Mouse (Mus musculus): ENCODE results near the gene Avpr1b. TPM values are rescaled to one million over a fixed set of nuclear protein-coding genes. Genes with fewer than 3 reads are reported as not detected.
"Not testable (repeated sequence)": the region's sequence is repeated elsewhere in the genome, so short reads cannot be mapped to it uniquely, and the experiment has no call there.

Avpr1b gene
- not detected in 2 replicates for polyA plus RNA-seq (2014; fragmentation: Nextera tagmentation; extraction: Ambion mirVana)

DNA sequence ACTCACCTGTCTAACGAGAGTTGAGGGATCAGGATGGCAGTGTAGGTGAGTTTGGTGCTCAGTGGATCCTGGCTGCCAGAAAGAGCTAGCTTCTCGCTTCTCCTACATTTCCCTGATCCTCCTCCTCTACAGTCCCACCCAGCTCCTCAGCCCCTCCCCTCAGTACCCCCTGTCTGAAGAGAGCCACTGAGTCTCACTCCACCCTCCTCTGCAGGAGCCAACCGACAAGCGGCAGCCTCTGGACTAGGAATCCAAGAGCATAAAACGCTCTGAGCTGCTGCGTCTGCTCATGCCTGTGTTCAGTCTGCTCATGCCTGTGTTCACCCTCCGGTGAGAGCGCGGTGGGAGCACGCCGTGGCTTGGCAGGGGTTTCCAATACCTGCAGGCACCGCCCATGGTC is at the start of gene Avpr1b:
Gene Avpr1b (plus strand): TSS at position 335 of the 400 bp plus-strand sequence.
- H3K4me2 ChIP-seq (ENCODE audit: low read length), result no peak within 1 kb of the TSS
- no peaks in the 10 kb centered on the region for H3K9me3 ChIP-seq (ENCODE audit: control insufficient read depth, low read length)
- H3K27me3 ChIP-seq (ENCODE audit: control insufficient read depth, insufficient read depth, low read length), result no peaks in the 10 kb centered on the region
- ATAC-seq (ENCODE audit: low FRiP score, low TSS enrichment), result no peak
- H3K36me3 ChIP-seq (ENCODE audit: control insufficient read depth, insufficient read depth, low read length), result no peaks in the 10 kb centered on the region
- H3K9ac ChIP-seq (replicated peaks; ENCODE audit: low read length), result no peak within 1 kb of the TSS
- no peak within 1 kb of the TSS for H3K4me3 ChIP-seq (replicated peaks; ENCODE audit: low read depth, low read length)
- no peak within 1 kb of the TSS for H3K27ac ChIP-seq (replicated peaks; ENCODE audit: low read depth, low read length)
- 49% methylated on average over 12 of the region's 12 CpGs for WGBS
- no peaks in the 10 kb centered on the region for H3K4me1 ChIP-seq (ENCODE audit: control insufficient read depth, insufficient read depth, low read length)
- DNase-seq, result no peak

DNA sequence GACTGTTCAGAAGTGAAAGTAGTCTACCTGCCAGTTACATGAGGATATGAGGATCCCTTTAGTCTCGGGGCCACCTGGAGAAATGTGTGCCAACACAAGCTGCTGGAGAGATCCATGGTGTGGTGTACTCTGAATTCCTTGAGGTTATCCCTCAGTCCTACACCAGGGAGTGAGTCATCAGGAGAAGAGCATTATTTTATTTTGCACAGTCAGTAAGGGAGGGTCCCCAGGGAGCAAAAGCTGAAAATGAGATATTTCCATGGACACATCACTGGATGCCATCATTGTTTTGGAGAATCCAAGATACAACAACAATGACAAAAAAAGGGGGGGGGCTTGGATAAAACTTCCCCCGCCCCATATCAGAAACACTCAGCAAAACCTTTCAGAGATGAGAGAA is 47.1 kb upstream of the Avpr1b start:
- Histone ChIP-seq H3K36me3 (ENCODE audit: control insufficient read depth, insufficient read depth, low read length) (no peaks in the 10 kb centered on the region), H3K4me3 (replicated peaks; ENCODE audit: low read depth, low read length) (no peak overlapping the region), H3K27me3 (ENCODE audit: control insufficient read depth, insufficient read depth, low read length) (no peaks in the 10 kb centered on the region), H3K4me2 (ENCODE audit: low read length) (no peak overlapping the region), H3K9me3 (ENCODE audit: control insufficient read depth, low read length) (no peaks in the 10 kb centered on the region), H3K27ac (replicated peaks; ENCODE audit: low read depth, low read length) (no peak overlapping the region), H3K4me1 (ENCODE audit: control insufficient read depth, insufficient read depth, low read length) (peaks cover 8% of the 10 kb centered on the region; the same call in 1 of the 2 replicates), H3K9ac (replicated peaks; ENCODE audit: low read length) (no peak overlapping the region)
- WGBS, result 94% methylated on average over 2 of the region's 2 CpGs
- no peak for ATAC-seq (ENCODE audit: low FRiP score, low TSS enrichment)
- DNase-seq, result no peak

- Histone ChIP-seq H3K36me3 (ENCODE audit: control insufficient read depth, insufficient read depth, low read length) (no peaks in the 10 kb centered on the region), H3K4me1 (ENCODE audit: control insufficient read depth, insufficient read depth, low read length) (peaks cover 8% of the 10 kb centered on the region; the same call in 1 of the 2 replicates), H3K27me3 (ENCODE audit: control insufficient read depth, insufficient read depth, low read length) (no peaks in the 10 kb centered on the region), H3K9ac (replicated peaks; ENCODE audit: low read length) (no peak overlapping the region), H3K9me3 (ENCODE audit: control insufficient read depth, low read length) (no peaks in the 10 kb centered on the region), H3K4me3 (replicated peaks; ENCODE audit: low read depth, low read length) (no peak overlapping the region), H3K4me2 (ENCODE audit: low read length) (no peak overlapping the region), H3K27ac (replicated peaks; ENCODE audit: low read depth, low read length) (no peak overlapping the region)
- no peak for ATAC-seq (ENCODE audit: low FRiP score, low TSS enrichment)
- no peak for DNase-seq
Measured at GRCm38 (mm10) chr1:131553428-131553827, 45.6 kb upstream of the Avpr1b start.

DNA sequence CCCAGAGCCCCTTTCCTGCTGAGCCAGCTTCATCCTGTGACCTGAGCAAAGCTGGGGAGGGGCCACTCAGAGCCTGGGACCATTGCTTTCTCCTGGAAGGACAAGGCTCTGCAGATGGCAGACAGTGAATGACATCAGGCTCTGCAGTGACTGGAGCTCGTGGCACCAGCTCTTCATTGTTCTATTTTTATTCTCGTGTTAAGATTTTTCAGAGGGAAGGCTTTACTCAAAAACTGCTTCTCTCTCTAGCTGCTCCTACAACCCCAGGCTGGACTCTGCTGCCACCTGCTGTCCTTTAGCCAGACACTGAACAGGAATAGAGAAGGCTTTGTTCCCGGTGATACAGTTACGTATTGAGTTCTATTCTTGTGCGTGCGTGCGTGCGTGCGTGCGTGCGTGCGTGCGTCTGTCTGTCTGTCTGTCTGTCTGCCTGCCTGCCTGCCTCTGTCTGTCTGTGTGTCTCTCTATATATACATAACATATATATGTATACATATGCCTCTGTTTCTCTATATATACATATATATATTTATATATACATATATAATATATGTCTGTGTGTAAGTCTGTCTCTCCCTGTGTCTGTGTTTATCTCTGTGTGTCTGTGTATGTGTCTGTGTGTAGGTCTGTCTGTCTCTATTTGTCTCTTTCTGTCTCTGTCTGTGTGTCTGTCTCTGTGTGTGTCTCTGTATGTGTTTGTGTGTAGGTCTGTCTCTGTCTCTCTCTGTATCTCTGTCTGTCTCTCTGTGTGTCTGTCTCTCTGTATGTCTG is 43.8 kb upstream of the Avpr1b start:
- ATAC-seq (ENCODE audit: low FRiP score, low TSS enrichment) (peak; percentile 95), DNase-seq (peak; percentile 94)
- 3% methylated on average over 13 of the region's 13 CpGs for WGBS
- Histone ChIP-seq H3K9ac (replicated peaks; ENCODE audit: low read length) (peak overlapping the region; percentile 59), H3K4me1 (ENCODE audit: control insufficient read depth, insufficient read depth, low read length) (peaks cover 6% of the 10 kb centered on the region; the same call in 1 of the 2 replicates), H3K4me3 (replicated peaks; ENCODE audit: low read depth, low read length) (peak overlapping the region; percentile 9; the same call in 1 of the 2 replicates), H3K4me2 (ENCODE audit: low read length) (peak overlapping the region; percentile 48), H3K36me3 (ENCODE audit: control insufficient read depth, insufficient read depth, low read length) (no peaks in the 10 kb centered on the region), H3K27me3 (ENCODE audit: control insufficient read depth, insufficient read depth, low read length) (no peaks in the 10 kb centered on the region), H3K27ac (replicated peaks; ENCODE audit: low read depth, low read length) (peak overlapping the region; percentile 83), H3K9me3 (ENCODE audit: control insufficient read depth, low read length) (no peaks in the 10 kb centered on the region)

GRCm38 (mm10) chr1:131560500-131560899 is 38.5 kb upstream of the Avpr1b start:
- DNase-seq (no peak), ATAC-seq (ENCODE audit: low FRiP score, low TSS enrichment) (no peak)
- no peak overlapping the region for H3K4me2 ChIP-seq (ENCODE audit: low read length)
- H3K9ac ChIP-seq (replicated peaks; ENCODE audit: low read length), result no peak overlapping the region
- H3K27ac ChIP-seq (replicated peaks; ENCODE audit: low read depth, low read length), result no peak overlapping the region
- no peaks in the 10 kb centered on the region for H3K4me1 ChIP-seq (ENCODE audit: control insufficient read depth, insufficient read depth, low read length)
- no peak overlapping the region for H3K4me3 ChIP-seq (replicated peaks; ENCODE audit: low read depth, low read length)
- no peaks in the 10 kb centered on the region for H3K27me3 ChIP-seq (ENCODE audit: control insufficient read depth, insufficient read depth, low read length)
- H3K36me3 ChIP-seq (ENCODE audit: control insufficient read depth, insufficient read depth, low read length), result no peaks in the 10 kb centered on the region
- H3K9me3 ChIP-seq (ENCODE audit: control insufficient read depth, low read length), result no peaks in the 10 kb centered on the region

DNA sequence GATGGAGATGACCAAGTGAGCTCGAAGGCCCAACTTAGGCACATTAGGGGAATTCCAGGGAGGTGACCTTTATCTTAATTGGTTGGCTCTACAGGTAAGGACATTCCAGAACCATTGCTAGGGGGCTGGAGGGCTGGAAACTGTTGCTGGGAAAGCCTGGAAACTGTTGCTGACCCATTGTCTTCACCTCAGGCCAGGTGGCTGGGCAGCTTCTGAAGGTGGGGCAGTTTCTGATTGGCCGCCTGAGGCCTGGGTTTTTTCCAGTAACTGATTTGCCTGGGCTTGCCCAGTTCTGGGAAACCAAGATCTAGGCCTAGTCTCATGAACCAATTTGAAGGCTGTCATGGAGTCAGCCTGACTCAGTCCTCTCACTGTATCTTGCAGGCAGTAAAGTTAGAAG is 37.0 kb upstream of the Avpr1b start:
- DNase-seq (no peak), ATAC-seq (ENCODE audit: low FRiP score, low TSS enrichment) (no peak)
- no peak overlapping the region for H3K9ac ChIP-seq (replicated peaks; ENCODE audit: low read length)
- H3K9me3 ChIP-seq (ENCODE audit: control insufficient read depth, low read length), result no peaks in the 10 kb centered on the region
- H3K4me2 ChIP-seq (ENCODE audit: low read length), result no peak overlapping the region
- no peaks in the 10 kb centered on the region for H3K4me1 ChIP-seq (ENCODE audit: control insufficient read depth, insufficient read depth, low read length)
- H3K36me3 ChIP-seq (ENCODE audit: control insufficient read depth, insufficient read depth, low read length), result no peaks in the 10 kb centered on the region
- 97% methylated on average over 2 of the region's 2 CpGs for WGBS
- H3K4me3 ChIP-seq (replicated peaks; ENCODE audit: low read depth, low read length), result no peak overlapping the region
- no peaks in the 10 kb centered on the region for H3K27me3 ChIP-seq (ENCODE audit: control insufficient read depth, insufficient read depth, low read length)
- H3K27ac ChIP-seq (replicated peaks; ENCODE audit: low read depth, low read length), result no peak overlapping the region

DNA sequence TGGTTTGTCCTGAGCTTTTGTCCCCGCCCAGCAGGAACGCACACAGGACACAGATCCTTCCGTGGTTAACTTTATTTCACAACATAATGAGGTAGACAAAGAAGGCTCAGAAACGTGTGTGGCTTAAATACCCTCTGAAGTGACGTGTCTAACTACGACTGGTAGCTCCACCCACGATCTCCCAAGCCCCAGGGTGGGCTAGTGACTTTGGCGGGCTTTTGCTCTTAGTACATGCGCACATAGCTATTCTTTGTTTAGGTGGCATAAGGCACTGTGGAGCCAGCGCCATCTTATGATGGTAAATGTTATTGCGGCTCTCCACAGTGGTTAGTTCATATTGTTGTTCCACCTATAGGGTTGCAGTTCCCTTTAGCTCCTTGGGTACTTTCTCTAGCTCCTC is 33.0 kb upstream of the Avpr1b start:
- H3K27me3 ChIP-seq (ENCODE audit: control insufficient read depth, insufficient read depth, low read length); H3K36me3 ChIP-seq (ENCODE audit: control insufficient read depth, insufficient read depth, low read length); H3K9me3 ChIP-seq (ENCODE audit: control insufficient read depth, low read length); H3K27ac ChIP-seq (replicated peaks; ENCODE audit: low read depth, low read length); ATAC-seq (ENCODE audit: low FRiP score, low TSS enrichment); H3K4me1 ChIP-seq (ENCODE audit: control insufficient read depth, insufficient read depth, low read length); H3K4me3 ChIP-seq (replicated peaks; ENCODE audit: low read depth, low read length); H3K4me2 ChIP-seq (ENCODE audit: low read length); H3K9ac ChIP-seq (replicated peaks; ENCODE audit: low read length): not testable (repeated sequence)
- peak; percentile 42 for DNase-seq
- 33% methylated on average over 11 of the region's 11 CpGs for WGBS

GRCm38 (mm10) chr1:131569721-131570120 is 29.3 kb upstream of the Avpr1b start:
- Histone ChIP-seq H3K4me1 (ENCODE audit: control insufficient read depth, insufficient read depth, low read length) (no peaks in the 10 kb centered on the region), H3K36me3 (ENCODE audit: control insufficient read depth, insufficient read depth, low read length) (no peaks in the 10 kb centered on the region), H3K27me3 (ENCODE audit: control insufficient read depth, insufficient read depth, low read length) (no peaks in the 10 kb centered on the region), H3K9me3 (ENCODE audit: control insufficient read depth, low read length) (no peaks in the 10 kb centered on the region), H3K9ac (replicated peaks; ENCODE audit: low read length) (no peak overlapping the region), H3K27ac (replicated peaks; ENCODE audit: low read depth, low read length) (no peak overlapping the region), H3K4me3 (replicated peaks; ENCODE audit: low read depth, low read length) (no peak overlapping the region), H3K4me2 (ENCODE audit: low read length) (no peak overlapping the region)
- 91% methylated on average over 6 of the region's 6 CpGs for whole genome bisulfite sequencing
- ATAC-seq (ENCODE audit: low FRiP score, low TSS enrichment) (no peak), DNase-seq (no peak)

GRCm38 (mm10) chr1:131570391-131570790 is 28.6 kb upstream of the Avpr1b start:
- Histone ChIP-seq H3K4me3 (replicated peaks; ENCODE audit: low read depth, low read length) (no peak overlapping the region), H3K27ac (replicated peaks; ENCODE audit: low read depth, low read length) (no peak overlapping the region), H3K9ac (replicated peaks; ENCODE audit: low read length) (no peak overlapping the region), H3K36me3 (ENCODE audit: control insufficient read depth, insufficient read depth, low read length) (no peaks in the 10 kb centered on the region), H3K9me3 (ENCODE audit: control insufficient read depth, low read length) (no peaks in the 10 kb centered on the region), H3K27me3 (ENCODE audit: control insufficient read depth, insufficient read depth, low read length) (no peaks in the 10 kb centered on the region), H3K4me2 (ENCODE audit: low read length) (no peak overlapping the region), H3K4me1 (ENCODE audit: control insufficient read depth, insufficient read depth, low read length) (no peaks in the 10 kb centered on the region)
- 93% methylated on average over 4 of the region's 4 CpGs for WGBS
- ATAC-seq (ENCODE audit: low FRiP score, low TSS enrichment), result no peak
- DNase-seq, result no peak
